Mouse (Mus musculus) spleen, adult 2 months (tissue): Measurements from ENCODE around the gene Rubcn.

Experiments
- CTCF ChIP-seq: fragments of 200-500 bp; IDR thresholded peaks from 2 replicates; pipeline ENCODE4 v1.5.1; 2011; ENCODE audit warnings: mild to moderate bottlenecking, inconsistent platforms; ENCODE audit not compliant: insufficient read depth, insufficient read length, insufficient replicate concordance; ENCODE audit errors: extremely low read depth
- POLR2A ChIP-seq: fragments of 200-500 bp; IDR thresholded peaks from 2 replicates; pipeline ENCODE4 v1.6.1; 2011; ENCODE audit warnings: low read depth, low read length, inconsistent platforms

GRCm38 (mm10) chr16:32902051-32902428, 24.5 kb upstream of the Rubcn start:
- TF ChIP-seq CTCF = no peak
- TF ChIP-seq POLR2A = no peak
